Comparison of ENCODE assay signal across 8 mouse cellular contexts in genomic region chr3:146149156-146150057, GRCm38 (mm10). TPM values are rescaled to one million over a fixed set of nuclear protein-coding genes. Genes with fewer than 3 reads are reported as not detected.
DNase-seq lines count a peak whose midpoint lies in the region; ATAC-seq and TF ChIP-seq lines count a peak whose summit lies in the region.

Mcoln2 (plus strand) TSS chr3:146149833.

- no peak for TF ChIP-seq POLR2A in ES-Bruce4 (IDR thresholded peaks at IDR 0.05; ENCODE audit: insufficient read depth, low read length)

- H3K36me3 ChIP-seq in ES-Bruce4 (ENCODE audit: control insufficient read depth, insufficient read depth, low read length, poor library complexity, severe bottlenecking) = no peaks in the 10 kb centered on the region
- no peaks in the 10 kb centered on the region for H3K36me3 ChIP-seq in heart, embryonic 12.5 days
- H3K36me3 ChIP-seq in midbrain, embryonic 11.5 days (ENCODE audit: control insufficient read depth, insufficient read depth, low read length) = no peaks in the 10 kb centered on the region

- H3K4me2 ChIP-seq in heart, embryonic 12.5 days = peak within 1 kb of the TSS; percentile 94
- peak within 1 kb of the TSS; percentile 83 for H3K4me2 ChIP-seq in midbrain, embryonic 11.5 days

- H3K4me3 ChIP-seq in ES-Bruce4 (ENCODE audit: low read depth, low read length) = peak within 1 kb of the TSS; percentile 30; the same call in 1 of the 2 replicates
- H3K4me3 ChIP-seq in heart, embryonic 12.5 days = peak within 1 kb of the TSS; percentile 47
- peak within 1 kb of the TSS; percentile 37 for H3K4me3 ChIP-seq in midbrain, embryonic 11.5 days (ENCODE audit: low read depth, low read length)

- DNase-seq in B cell, adult 2 months = peak; percentile 57 to 58
- DNase-seq in kidney, postnatal 4 days = peak; percentile 18 to 35
- peak; percentile 91 for DNase-seq in midbrain, embryonic 11.5 days (ENCODE audit: low spot score, missing footprints)
- peak; percentile 59 for DNase-seq in thymus, postnatal 4 days
- no peak for DNase-seq in left cerebral cortex, postnatal 4 days
- no peak for DNase-seq in cerebellum, postnatal 4 days (ENCODE audit: low spot score in 2 of 2)

- peak; percentile 53 for ATAC-seq in heart, embryonic 12.5 days (ENCODE audit: insufficient number of reproducible peaks, low FRiP score)
- peak; percentile 71 for ATAC-seq in midbrain, embryonic 11.5 days (ENCODE audit: low FRiP score)

- TF ChIP-seq EP300 in ES-Bruce4 (IDR thresholded peaks at IDR 0.05; ENCODE audit: insufficient read depth, low read depth, low read length) = no peak

- no peak for TF ChIP-seq CTCF in ES-Bruce4 (IDR thresholded peaks at IDR 0.05; ENCODE audit: low read depth, low read length)

- H3K27ac ChIP-seq in ES-Bruce4 (ENCODE audit: insufficient read depth, low read length) = no peak within 1 kb of the TSS
- H3K27ac ChIP-seq in heart, embryonic 12.5 days (ENCODE audit: poor library complexity, severe bottlenecking) = no peak within 1 kb of the TSS
- H3K27ac ChIP-seq in midbrain, embryonic 11.5 days (ENCODE audit: low read depth, low read length) = no peak within 1 kb of the TSS

- intact Hi-C loops in left cerebral cortex, postnatal 4 days (cut with DNase I) = no loop called here

- no peak within 1 kb of the TSS for H3K9ac ChIP-seq in ES-Bruce4 (ENCODE audit: low read depth, poor library complexity, severe bottlenecking)
- H3K9ac ChIP-seq in heart, embryonic 12.5 days = peak within 1 kb of the TSS; percentile 65
- peak within 1 kb of the TSS; percentile 31 for H3K9ac ChIP-seq in midbrain, embryonic 11.5 days (ENCODE audit: low read length)

- H3K4me1 ChIP-seq in ES-Bruce4 (ENCODE audit: control insufficient read depth, insufficient read depth, low read length) = no peaks in the 10 kb centered on the region
- H3K4me1 ChIP-seq in heart, embryonic 12.5 days (replicated peaks) = peaks cover 11% of the 10 kb centered on the region
- peaks cover 6% of the 10 kb centered on the region; the same call in 1 of the 2 replicates for H3K4me1 ChIP-seq in midbrain, embryonic 11.5 days (ENCODE audit: control insufficient read depth, insufficient read depth, low read length)

- 14% methylated on average over 30 of the region's 34 CpGs for WGBS in heart, embryonic 12.5 days
- 13% methylated on average over 34 of the region's 34 CpGs for WGBS in midbrain, embryonic 11.5 days

- H3K27me3 ChIP-seq in ES-Bruce4 (ENCODE audit: control insufficient read depth, insufficient read depth, low read length, poor library complexity, severe bottlenecking) = no peaks in the 10 kb centered on the region; the same call in 1 of the 2 replicates
- H3K27me3 ChIP-seq in heart, embryonic 12.5 days (replicated peaks) = peaks cover 28% of the 10 kb centered on the region
- H3K27me3 ChIP-seq in midbrain, embryonic 11.5 days (ENCODE audit: control insufficient read depth, insufficient read depth, low read length) = peaks cover 12% of the 10 kb centered on the region

- no peaks in the 10 kb centered on the region for H3K9me3 ChIP-seq in ES-Bruce4 (replicated peaks; ENCODE audit: control insufficient read depth, insufficient read depth, low read length, poor library complexity, severe bottlenecking)
- H3K9me3 ChIP-seq in heart, embryonic 12.5 days (replicated peaks) = no peaks in the 10 kb centered on the region; the same call in 1 of the 2 replicates
- no peaks in the 10 kb centered on the region for H3K9me3 ChIP-seq in midbrain, embryonic 11.5 days (ENCODE audit: control insufficient read depth, low read length)

RNA-seq across cellular contexts. Expression of gene Mcoln2, which starts in this region (rescaled TPM):
- polyA plus RNA-seq in ES-Bruce4 (2011; ENCODE audit: insufficient read depth, insufficient read length, low read depth, missing spikeins) = not detected in 2 replicates
- 0.19 and 0.57 TPM in 2 replicates for polyA plus RNA-seq in heart, embryonic 12.5 days (2016; fragmentation: Nextera tagmentation; extraction: Ambion mirVana)
- polyA plus RNA-seq in midbrain, embryonic 11.5 days (2014; fragmentation: Nextera tagmentation; extraction: Ambion mirVana) = 0.37 and 0.46 TPM in 2 replicates
- not detected for total RNA-seq in left cerebral cortex, postnatal 4 days (2021)

Comparison
In these comparisons a context has a peak if more than half of its experiments do, and no peak if none do; other contexts are left out.
1. Peak in ATAC-seq, H3K4me3 ChIP-seq, H3K9ac ChIP-seq and H3K4me2 ChIP-seq in heart, embryonic 12.5 days; RNA of the gene not detected or under 1 TPM.
2. Peak in DNase-seq, ATAC-seq, H3K4me3 ChIP-seq, H3K9ac ChIP-seq and H3K4me2 ChIP-seq in midbrain, embryonic 11.5 days; RNA of the gene not detected or under 1 TPM.
3. DNase-seq: peak in B cell, adult 2 months (2 of 2), kidney, postnatal 4 days (2 of 2) and thymus, postnatal 4 days (single experiment); none in left cerebral cortex, postnatal 4 days (single experiment) and cerebellum, postnatal 4 days (0 of 2).
4. Peak in every context shown above with its lines, with median percentiles within 50 percentile points of each other: H3K4me3 ChIP-seq.